Mouse (Mus musculus) hindbrain, embryonic 16.5 days (tissue): ENCODE data around the gene Acsl3. TPM values are rescaled to one million over a fixed set of nuclear protein-coding genes. Genes with fewer than 3 reads are reported as not detected.
A peak's percentile ranks its signal among the peaks of the same experiment; 100 is the strongest.

Source experiments
- ATAC-seq: fragments of 200-750 bp; cut with Nextera tagmentation; 2 replicates; pipeline ENCODE4 v1.8.0; 2017; ENCODE audit warnings: moderate TSS enrichment, moderate library complexity
- H3K27ac ChIP-seq: fragments of 300-500 bp; sonication (generic); 2 replicates; pipeline ENCODE4 v1.5.1; 2014; ENCODE audit warnings: low read depth, mild to moderate bottlenecking, control low read depth, low read length, moderate library complexity
- H3K27me3 ChIP-seq: fragments of 300-500 bp; sonication (generic); replicated peaks from 2 replicates; pipeline ENCODE4 v1.6.1; 2014; ENCODE audit warnings: low read length; ENCODE audit not compliant: control insufficient read depth, insufficient read depth
- H3K36me3 ChIP-seq: fragments of 300-500 bp; sonication (generic); 2 replicates; pipeline ENCODE4 v1.6.1; 2014; ENCODE audit warnings: mild to moderate bottlenecking, low read length, moderate library complexity, mixed read lengths; ENCODE audit not compliant: control insufficient read depth, insufficient read depth
- H3K4me1 ChIP-seq: fragments of 300-500 bp; sonication (generic); 2 replicates; pipeline ENCODE4 v1.6.1; 2014; ENCODE audit warnings: low read depth, low read length; ENCODE audit not compliant: control insufficient read depth, insufficient read depth
- H3K4me2 ChIP-seq: fragments of 300-500 bp; sonication (generic); 2 replicates; pipeline ENCODE4 v1.6.1; 2014; ENCODE audit warnings: mild to moderate bottlenecking, low read length, control low read depth, moderate library complexity
- H3K4me3 ChIP-seq: fragments of 300-500 bp; sonication (generic); 2 replicates; pipeline ENCODE4 v1.5.1; 2014; ENCODE audit warnings: mild to moderate bottlenecking, low read length, control low read depth, moderate library complexity
- H3K9ac ChIP-seq: fragments of 300-500 bp; sonication (generic); 2 replicates; pipeline ENCODE4 v1.6.1; 2014; ENCODE audit warnings: low read depth, mild to moderate bottlenecking, control low read depth, low read length, moderate library complexity
- H3K9me3 ChIP-seq: fragments of 300-500 bp; sonication (generic); 2 replicates; pipeline ENCODE4 v1.6.1; 2014; ENCODE audit warnings: mild to moderate bottlenecking, low read length, moderate library complexity; ENCODE audit not compliant: control insufficient read depth
- WGBS: fragments of 180-500 bp; shearing (Covaris S2); extraction: QIAGEN DNeasy Blood & Tissue Kit; methylation state at CpG from one replicate; pipeline ENCODE4 v1.1.7; 2014; 5-methylcytosine and 5-hydroxymethylcytosine counted together
- polyA plus RNA-seq: library from polyadenylated mRNA; unstranded; fragments of >200 nt; fragmentation: Nextera tagmentation; extraction: Ambion mirVana; gene quantifications from 2 replicates; pipeline ENCODE4 v1.2.1, GENCODE M21; 2015

Acsl3 gene
- polyA plus RNA-seq, 1 experiment from 2014 or later, result 106 TPM

DNA sequence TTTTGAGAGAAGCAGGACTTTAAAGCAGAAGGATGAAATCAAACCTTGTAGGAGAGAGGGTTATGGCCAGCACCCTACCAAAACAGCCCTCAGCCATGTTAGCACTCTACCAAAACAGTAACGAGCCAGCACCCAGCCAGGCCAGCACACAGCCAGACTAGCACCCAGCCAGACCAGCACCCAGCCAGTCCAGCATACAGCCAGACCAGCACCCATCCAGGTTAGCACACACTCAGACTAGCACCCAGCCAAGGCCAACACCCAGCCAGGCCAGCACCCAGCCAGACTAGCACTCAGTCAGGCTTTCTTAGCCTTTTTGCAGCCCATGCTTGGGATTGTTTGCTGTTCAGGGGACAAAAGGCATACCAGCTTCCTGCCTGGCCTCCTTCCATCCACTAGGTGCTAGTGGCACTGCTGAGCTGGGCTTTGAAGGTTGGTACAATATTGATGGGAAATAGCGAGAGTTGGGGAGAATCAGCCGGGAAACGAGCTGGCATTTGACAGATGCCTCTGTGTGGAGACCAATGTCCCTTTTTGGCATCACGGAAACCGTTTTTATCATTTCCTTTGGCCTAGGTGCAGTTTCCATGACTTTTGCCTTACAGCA lies 68.1 kb downstream of the Acsl3 start:
- WGBS, result 38% methylated on average over 6 of the region's 6 CpGs
- H3K9ac ChIP-seq, result peak overlapping the region; percentile 56
- H3K27me3 ChIP-seq, result no peaks in the 10 kb centered on the region
- peak overlapping the region; percentile 63; the same call in 1 of the 2 replicates for H3K27ac ChIP-seq
- no peak overlapping the region for H3K4me3 ChIP-seq
- no peak overlapping the region; the same call in 1 of the 2 replicates for H3K4me2 ChIP-seq
- no peaks in the 10 kb centered on the region for H3K36me3 ChIP-seq
- no peaks in the 10 kb centered on the region for H3K9me3 ChIP-seq
- peak; percentile 68 for ATAC-seq
- peaks cover 11% of the 10 kb centered on the region for H3K4me1 ChIP-seq

DNA sequence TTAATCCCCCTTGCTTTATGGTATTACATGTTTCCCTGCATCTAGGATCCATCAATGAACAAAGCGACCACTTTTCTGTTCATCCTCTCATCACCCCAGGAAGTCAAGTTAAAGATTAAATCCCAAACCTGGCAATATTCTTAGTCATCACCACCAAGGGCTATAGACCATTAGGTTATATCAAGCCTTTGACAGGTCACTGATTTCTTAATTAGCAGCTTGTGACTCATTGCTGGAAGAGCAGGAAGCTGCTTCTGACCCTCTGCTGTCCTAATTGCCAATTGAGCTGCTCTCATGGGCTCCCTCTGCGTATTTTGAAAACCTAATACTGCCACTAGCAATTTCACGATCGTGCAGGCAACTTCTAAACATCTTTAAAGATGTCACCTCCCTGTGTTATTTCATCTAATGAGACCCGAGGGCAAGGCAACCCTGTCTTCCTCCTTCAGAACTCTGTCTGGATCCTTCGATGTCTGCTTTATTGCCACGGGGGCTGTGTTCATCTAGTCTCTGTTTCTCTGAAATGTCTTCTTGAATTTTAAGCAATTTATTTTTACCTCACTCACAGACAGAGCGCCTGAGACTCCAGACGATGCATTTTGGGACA lies 72.6 kb downstream of the Acsl3 start:
- no peak for ATAC-seq
- Histone ChIP-seq H3K4me2 (no peak overlapping the region), H3K27ac (no peak overlapping the region), H3K9ac (no peak overlapping the region), H3K9me3 (no peaks in the 10 kb centered on the region), H3K4me1 (peaks cover 6% of the 10 kb centered on the region), H3K36me3 (no peaks in the 10 kb centered on the region), H3K4me3 (no peak overlapping the region), H3K27me3 (no peaks in the 10 kb centered on the region)
- WGBS, result 77% methylated on average over 9 of the region's 9 CpGs

DNA sequence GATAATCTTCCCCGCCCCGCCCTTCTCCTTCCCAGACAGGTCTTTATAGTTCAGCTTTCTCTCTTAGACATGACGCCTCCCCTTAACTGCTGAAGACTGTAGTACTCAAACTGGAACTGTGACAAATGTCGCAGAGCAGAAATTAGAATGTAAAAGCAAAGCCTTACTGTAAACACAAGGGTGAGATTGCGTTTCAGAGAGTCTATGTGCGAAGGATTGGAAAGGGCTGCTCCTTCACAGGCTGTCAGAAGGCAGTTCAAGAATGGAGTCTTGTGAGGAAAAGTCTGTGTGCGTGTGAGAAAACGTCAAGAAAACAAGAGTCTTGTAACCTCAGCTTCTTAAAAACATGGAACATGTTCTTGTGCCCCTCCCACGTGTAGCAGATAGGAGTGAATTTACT lies 74.7 kb downstream of the Acsl3 start:
- Histone ChIP-seq H3K9ac (no peak overlapping the region), H3K27ac (no peak overlapping the region)

DNA sequence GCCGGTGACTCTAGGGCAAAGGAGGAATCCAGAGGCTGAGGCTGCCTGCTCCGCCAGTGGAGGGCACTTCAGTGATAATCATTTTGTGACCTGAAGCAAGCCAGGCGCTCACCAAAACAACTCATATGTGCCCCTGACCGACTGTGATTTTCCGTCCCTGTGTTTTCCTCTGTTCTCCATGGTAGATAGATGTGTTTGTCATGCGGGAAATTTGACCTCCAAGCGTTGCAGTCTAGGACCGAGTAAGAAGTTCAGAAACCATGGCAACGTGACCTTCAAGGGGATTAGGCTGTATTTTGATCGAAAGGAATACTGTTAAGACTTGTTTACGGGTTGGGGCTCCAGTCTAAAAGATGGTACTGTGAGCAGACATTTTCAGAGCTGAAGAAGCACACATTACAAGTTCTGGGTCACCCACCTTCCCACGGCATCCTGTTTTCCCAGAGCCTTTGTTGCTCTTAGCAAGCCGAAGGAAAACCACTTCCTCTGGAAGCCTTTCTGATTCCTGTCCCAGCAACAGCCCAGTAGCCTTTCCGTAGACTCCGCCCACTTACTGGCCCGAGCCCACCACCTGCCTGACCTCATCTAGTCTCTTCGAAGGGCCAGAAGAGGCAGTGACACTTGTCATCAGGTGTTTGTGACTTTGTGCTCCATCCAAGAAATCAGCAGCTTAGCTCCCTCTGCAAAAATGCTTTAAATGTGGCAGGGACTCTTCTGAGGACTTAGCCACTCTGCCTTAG lies 76.8 kb downstream of the Acsl3 start:
- Histone ChIP-seq H3K36me3 (no peaks in the 10 kb centered on the region), H3K4me1 (no peaks in the 10 kb centered on the region), H3K4me2 (no peak overlapping the region), H3K27ac (no peak overlapping the region), H3K27me3 (no peaks in the 10 kb centered on the region), H3K9ac (no peak overlapping the region), H3K4me3 (no peak overlapping the region), H3K9me3 (no peaks in the 10 kb centered on the region)
- WGBS, result 74% methylated on average over 17 of the region's 17 CpGs
- no peak for ATAC-seq

More for the DNA sequence above, 74.7 kb downstream of the Acsl3 start:
- no peak for ATAC-seq
- no peaks in the 10 kb centered on the region for H3K36me3 ChIP-seq
- H3K9me3 ChIP-seq, result no peaks in the 10 kb centered on the region
- WGBS, result 86% methylated on average over 9 of the region's 9 CpGs
- no peak overlapping the region for H3K4me2 ChIP-seq
- no peaks in the 10 kb centered on the region for H3K4me1 ChIP-seq
- H3K4me3 ChIP-seq, result no peak overlapping the region
- H3K27me3 ChIP-seq, result no peaks in the 10 kb centered on the region

DNA sequence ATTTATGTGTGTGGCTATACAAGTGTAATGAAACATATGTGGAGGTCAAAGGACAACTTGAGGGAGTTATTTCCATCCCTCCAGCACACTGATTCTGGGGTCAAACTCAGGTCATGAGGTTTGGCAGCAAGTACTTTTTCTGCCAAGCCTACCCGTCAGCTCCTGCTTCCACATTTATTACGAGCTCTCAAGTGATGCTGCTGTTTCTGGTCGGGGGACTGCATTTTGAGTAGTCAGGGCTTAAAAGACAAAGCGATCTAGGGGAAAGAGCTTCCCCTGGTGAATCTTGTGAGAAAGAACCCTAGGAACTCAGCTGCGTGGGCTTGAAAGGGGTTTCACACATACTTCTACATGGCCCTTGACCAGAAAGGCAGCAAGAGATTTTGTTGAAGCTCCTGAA lies 80.0 kb downstream of the Acsl3 start:
- H3K27ac ChIP-seq, result no peak overlapping the region
- H3K27me3 ChIP-seq, result no peaks in the 10 kb centered on the region
- ATAC-seq, result no peak
- H3K4me3 ChIP-seq, result no peak overlapping the region
- 59% methylated on average over 5 of the region's 5 CpGs for WGBS
- no peaks in the 10 kb centered on the region for H3K36me3 ChIP-seq
- no peak overlapping the region for H3K4me2 ChIP-seq
- H3K9me3 ChIP-seq, result no peaks in the 10 kb centered on the region
- H3K4me1 ChIP-seq, result no peaks in the 10 kb centered on the region
- no peak overlapping the region for H3K9ac ChIP-seq

DNA sequence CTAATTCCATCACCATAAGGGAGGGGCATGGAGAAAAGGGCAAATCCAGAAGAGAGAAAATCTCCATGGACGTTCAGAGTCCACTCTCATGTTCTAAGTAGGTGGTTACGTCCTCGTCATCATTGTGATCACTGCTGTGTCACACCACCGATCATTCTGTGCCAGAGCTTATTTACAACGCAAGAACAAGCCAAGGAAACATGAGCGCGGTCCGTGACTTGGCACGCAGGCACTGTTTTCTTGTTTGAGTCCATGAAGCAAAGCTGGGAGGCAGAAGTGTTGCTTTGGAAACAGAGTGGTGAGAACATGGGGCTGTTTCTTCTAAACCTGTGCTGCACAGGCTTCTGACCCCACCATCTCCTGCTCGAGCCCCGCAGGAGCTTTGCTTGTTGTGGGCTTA lies 83.1 kb downstream of the Acsl3 start:
- H3K4me3 ChIP-seq, result no peak overlapping the region
- H3K4me1 ChIP-seq, result peaks cover 7% of the 10 kb centered on the region; the same call in 1 of the 2 replicates
- no peaks in the 10 kb centered on the region for H3K36me3 ChIP-seq
- no peak overlapping the region for H3K4me2 ChIP-seq
- WGBS, result 87% methylated on average over 11 of the region's 11 CpGs
- no peak overlapping the region for H3K9ac ChIP-seq
- 0 out of 2 replicates have a peak, but pooled peaks have one; percentile 31 for ATAC-seq
- no peaks in the 10 kb centered on the region for H3K27me3 ChIP-seq
- H3K27ac ChIP-seq, result no peak overlapping the region
- no peaks in the 10 kb centered on the region for H3K9me3 ChIP-seq

GRCm38 (mm10) chr1:78742198-78742597 lies 84.6 kb downstream of the Acsl3 start:
- no peaks in the 10 kb centered on the region for H3K36me3 ChIP-seq
- no peak for ATAC-seq
- H3K27ac ChIP-seq, result no peak overlapping the region
- no peak overlapping the region for H3K4me3 ChIP-seq
- H3K9me3 ChIP-seq, result no peaks in the 10 kb centered on the region
- WGBS, result 89% methylated on average over 12 of the region's 12 CpGs
- no peak overlapping the region for H3K9ac ChIP-seq
- H3K4me1 ChIP-seq, result peaks cover 7% of the 10 kb centered on the region; the same call in 1 of the 2 replicates
- no peaks in the 10 kb centered on the region for H3K27me3 ChIP-seq
- no peak overlapping the region for H3K4me2 ChIP-seq

DNA sequence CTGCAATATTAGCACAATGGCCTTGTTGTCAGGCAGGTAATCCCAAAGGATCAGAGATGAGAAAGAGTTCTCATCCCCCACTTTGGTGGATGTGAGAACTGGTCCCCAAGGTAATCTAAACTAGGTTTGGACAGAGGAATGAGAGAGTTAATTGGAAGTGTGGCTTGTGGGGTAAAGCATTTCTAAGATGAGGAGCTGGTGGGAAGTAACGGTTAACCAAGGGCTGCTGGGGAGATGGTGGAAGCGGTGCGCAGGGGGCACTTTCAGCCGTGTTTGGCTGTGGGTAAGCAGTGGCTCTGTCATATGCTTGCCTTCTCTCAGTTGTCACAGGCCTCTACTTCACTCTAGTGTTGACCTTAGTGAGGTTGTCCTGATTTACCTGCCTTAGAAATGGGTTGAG lies 85.7 kb downstream of the Acsl3 start:
- WGBS, result 92% methylated on average over 4 of the region's 4 CpGs
- no peak for ATAC-seq
- H3K9me3 ChIP-seq, result no peaks in the 10 kb centered on the region

GRCm38 (mm10) chr1:78745230-78745777 lies 87.7 kb downstream of the Acsl3 start:
- Histone ChIP-seq H3K27me3 (no peaks in the 10 kb centered on the region), H3K9ac (no peak overlapping the region), H3K27ac (peak overlapping the region; percentile 74), H3K4me2 (no peak overlapping the region), H3K4me1 (peaks cover 7% of the 10 kb centered on the region; the same call in 1 of the 2 replicates), H3K4me3 (no peak overlapping the region), H3K9me3 (no peaks in the 10 kb centered on the region), H3K36me3 (no peaks in the 10 kb centered on the region)
- 32% methylated on average over 5 of the region's 5 CpGs for WGBS
- ATAC-seq, result peak; percentile 83

More for the DNA sequence above, 85.7 kb downstream of the Acsl3 start:
- no peak overlapping the region for H3K4me2 ChIP-seq
- H3K36me3 ChIP-seq, result no peaks in the 10 kb centered on the region
- H3K27ac ChIP-seq, result no peak overlapping the region
- no peak overlapping the region for H3K9ac ChIP-seq
- peaks cover 7% of the 10 kb centered on the region; the same call in 1 of the 2 replicates for H3K4me1 ChIP-seq
- H3K4me3 ChIP-seq, result no peak overlapping the region
- no peaks in the 10 kb centered on the region for H3K27me3 ChIP-seq
